Mouse (Mus musculus) forebrain, embryonic 14.5 days (tissue): ENCODE results near the gene Ctdsp1. TPM values are rescaled to one million over a fixed set of nuclear protein-coding genes. Genes with fewer than 3 reads are reported as not detected.
A peak's percentile ranks its signal among the peaks of the same experiment; 100 is the strongest.

Experiments
- ATAC-seq: fragments of 200-750 bp; cut with Nextera tagmentation; 2 replicates; pipeline ENCODE4 v1.8.0; 2017; ENCODE audit warnings: mild to moderate bottlenecking, moderate library complexity
- DNase-seq: peaks from one replicate; pipeline ENCODE4 v3.0.0-alpha.2; 2015; ENCODE audit warnings: low spot score
- H3K27ac ChIP-seq: fragments of 300-500 bp; sonication (generic); 2 replicates; pipeline ENCODE4 v1.5.1; 2014; ENCODE audit warnings: low read depth, mild to moderate bottlenecking, control low read depth, low read length, moderate library complexity
- H3K27me3 ChIP-seq: fragments of 300-500 bp; sonication (generic); replicated peaks from 2 replicates; pipeline ENCODE4 v1.6.1; 2014; ENCODE audit warnings: low read length, control low read depth, mixed read lengths; ENCODE audit not compliant: control insufficient read depth, insufficient read depth
- H3K36me3 ChIP-seq: fragments of 300-500 bp; sonication (generic); 2 replicates; pipeline ENCODE4 v1.6.1; 2014; ENCODE audit warnings: low read length, control low read depth; ENCODE audit not compliant: control insufficient read depth, insufficient read depth
- H3K4me1 ChIP-seq: fragments of 300-500 bp; sonication (generic); 2 replicates; pipeline ENCODE4 v1.6.1; 2014; ENCODE audit warnings: antibody characterized with exemption, low read length, control low read depth; ENCODE audit not compliant: control insufficient read depth, insufficient read depth
- H3K4me2 ChIP-seq: fragments of 300-500 bp; sonication (generic); 2 replicates; pipeline ENCODE4 v1.6.1; 2014; ENCODE audit warnings: mild to moderate bottlenecking, control low read depth, low read length
- H3K4me3 ChIP-seq: fragments of 300-500 bp; sonication (generic); 2 replicates; pipeline ENCODE4 v1.5.1; 2014; ENCODE audit warnings: low read depth, low read length, control low read depth
- H3K9ac ChIP-seq: fragments of 300-500 bp; sonication (generic); 2 replicates; pipeline ENCODE4 v1.6.1; 2014; ENCODE audit warnings: mild to moderate bottlenecking, low read length, control low read depth, moderate library complexity
- H3K9me3 ChIP-seq: fragments of 300-500 bp; sonication (generic); replicated peaks from 2 replicates; pipeline ENCODE4 v1.6.1; 2016; ENCODE audit warnings: low read length, control low read depth, mixed read lengths; ENCODE audit not compliant: control insufficient read depth
- WGBS: fragments of 180-500 bp; shearing (Covaris S2); extraction: QIAGEN DNeasy Blood & Tissue Kit; methylation state at CpG from one replicate; pipeline ENCODE4 v1.1.7; 2014; 5-methylcytosine and 5-hydroxymethylcytosine counted together
- polyA plus RNA-seq: library from polyadenylated mRNA; unstranded; fragments of >200 nt; fragmentation: Nextera tagmentation; extraction: Ambion mirVana; gene quantifications from 2 replicates; pipeline ENCODE4 v1.2.1, GENCODE M21; 2014

Gene Ctdsp1
- polyA plus RNA-seq, 1 experiment from 2014 or later = 22.3 TPM

GRCm38 (mm10) chr1:74397268-74397918 lies 6.1 kb downstream of the Ctdsp1 start:
- H3K36me3 ChIP-seq = peaks cover 15% of the 10 kb centered on the region
- H3K4me1 ChIP-seq = no peaks in the 10 kb centered on the region; the same call in 1 of the 2 replicates
- H3K4me3 ChIP-seq = peak overlapping the region; percentile 40
- DNase-seq (peak; percentile 92), ATAC-seq (peak; percentile 91)
- WGBS = under 1% methylated on average over 41 of the region's 41 CpGs
- H3K27me3 ChIP-seq = no peaks in the 10 kb centered on the region
- H3K27ac ChIP-seq = no peak overlapping the region; the same call in 1 of the 2 replicates
- peak overlapping the region; percentile 63 for H3K9ac ChIP-seq
- no peaks in the 10 kb centered on the region for H3K9me3 ChIP-seq
- peak overlapping the region; percentile 71 for H3K4me2 ChIP-seq

- Histone ChIP-seq H3K4me2 (peak overlapping the region; percentile 71), H3K9ac (peak overlapping the region; percentile 63), H3K36me3 (peaks cover 15% of the 10 kb centered on the region), H3K9me3 (no peaks in the 10 kb centered on the region), H3K4me3 (peak overlapping the region; percentile 40), H3K27ac (no peak overlapping the region; the same call in 1 of the 2 replicates), H3K27me3 (no peaks in the 10 kb centered on the region), H3K4me1 (no peaks in the 10 kb centered on the region; the same call in 1 of the 2 replicates)
- DNase-seq (peak; percentile 73), ATAC-seq (peak; percentile 36; the same call in 1 of the 2 replicates)
- 2% methylated on average over 11 of the region's 11 CpGs for WGBS
These were observed 6.7 kb downstream of the Ctdsp1 start for GRCm38 (mm10) chr1:74397919-74398451.

GRCm38 (mm10) chr1:74400531-74400930 lies 9.2 kb downstream of the Ctdsp1 start:
- no peak overlapping the region for H3K4me3 ChIP-seq
- H3K36me3 ChIP-seq = no peaks in the 10 kb centered on the region
- ATAC-seq = no peak
- no peak overlapping the region for H3K9ac ChIP-seq
- H3K27ac ChIP-seq = no peak overlapping the region
- no peaks in the 10 kb centered on the region for H3K27me3 ChIP-seq
- H3K4me2 ChIP-seq = no peak overlapping the region
- DNase-seq = no peak
- no peaks in the 10 kb centered on the region for H3K4me1 ChIP-seq
- WGBS = 81% methylated on average over 3 of the region's 3 CpGs
- no peaks in the 10 kb centered on the region for H3K9me3 ChIP-seq

GRCm38 (mm10) chr1:74401015-74401702 lies 9.8 kb downstream of the Ctdsp1 start:
- Histone ChIP-seq H3K36me3 (no peaks in the 10 kb centered on the region), H3K27me3 (no peaks in the 10 kb centered on the region), H3K4me2 (no peak overlapping the region), H3K4me1 (no peaks in the 10 kb centered on the region), H3K27ac (no peak overlapping the region), H3K9me3 (no peaks in the 10 kb centered on the region), H3K4me3 (no peak overlapping the region), H3K9ac (no peak overlapping the region)
- DNase-seq (no peak), ATAC-seq (no peak)
- WGBS = 58% methylated on average over 16 of the region's 16 CpGs

- Histone ChIP-seq H3K4me2 (no peak overlapping the region), H3K9ac (no peak overlapping the region), H3K27ac (no peak overlapping the region), H3K27me3 (no peaks in the 10 kb centered on the region), H3K9me3 (no peaks in the 10 kb centered on the region), H3K36me3 (no peaks in the 10 kb centered on the region), H3K4me3 (no peak overlapping the region), H3K4me1 (no peaks in the 10 kb centered on the region)
- ATAC-seq (no peak), DNase-seq (no peak)
- WGBS = 90% methylated on average over 4 of the region's 4 CpGs
These were observed 12.9 kb downstream of the Ctdsp1 start for GRCm38 (mm10) chr1:74404206-74404605.

- DNase-seq = no peak
- Histone ChIP-seq H3K36me3 (no peaks in the 10 kb centered on the region), H3K9me3 (no peaks in the 10 kb centered on the region), H3K9ac (no peak within 1 kb of the TSS), H3K4me2 (no peak within 1 kb of the TSS), H3K27ac (no peak within 1 kb of the TSS), H3K27me3 (no peaks in the 10 kb centered on the region), H3K4me1 (no peaks in the 10 kb centered on the region), H3K4me3 (no peak within 1 kb of the TSS)
- no peak for ATAC-seq
- 59% methylated on average over 14 of the region's 15 CpGs for WGBS
These were observed 17.5 kb downstream of the Ctdsp1 start, which contains the start of gene Vil1 for GRCm38 (mm10) chr1:74408589-74409504. Gene Vil1 (plus strand): TSS chr1:74409376.

- Histone ChIP-seq H3K9ac (no peak overlapping the region), H3K4me3 (no peak overlapping the region), H3K4me2 (no peak overlapping the region), H3K27ac (no peak overlapping the region), H3K4me1 (no peaks in the 10 kb centered on the region), H3K9me3 (no peaks in the 10 kb centered on the region), H3K36me3 (no peaks in the 10 kb centered on the region), H3K27me3 (no peaks in the 10 kb centered on the region)
- no peak for DNase-seq
- no peak for ATAC-seq
- WGBS = 45% methylated on average over 2 of the region's 2 CpGs
These were observed 20.5 kb downstream of the Ctdsp1 start for GRCm38 (mm10) chr1:74411753-74412325.

GRCm38 (mm10) chr1:74412711-74413110 lies 21.4 kb downstream of the Ctdsp1 start:
- 82% methylated on average over 8 of the region's 8 CpGs for WGBS
- ATAC-seq (no peak), DNase-seq (no peak)
- Histone ChIP-seq H3K9me3 (no peaks in the 10 kb centered on the region), H3K27ac (no peak overlapping the region), H3K27me3 (no peaks in the 10 kb centered on the region), H3K4me2 (no peak overlapping the region), H3K4me1 (no peaks in the 10 kb centered on the region), H3K36me3 (no peaks in the 10 kb centered on the region), H3K9ac (no peak overlapping the region), H3K4me3 (no peak overlapping the region)
